Mouse (Mus musculus): ENCODE measurements around the gene Pik3ip1. TPM values are rescaled to one million over a fixed set of nuclear protein-coding genes. Genes with fewer than 3 reads are reported as not detected.

Pik3ip1 gene
- polyA plus RNA-seq, 1 experiment from 2014 or later = 25.5 TPM

- DNase-seq (ENCODE audit: low spot score) = no peak
- Histone ChIP-seq H3K4me3 (ENCODE audit: low read depth, low read length) (no peak overlapping the region), H3K27me3 (replicated peaks; ENCODE audit: insufficient read depth, low read length) (no peaks in the 10 kb centered on the region), H3K4me2 (replicated peaks; ENCODE audit: low read depth, low read length) (no peak overlapping the region), H3K9me3 (ENCODE audit: low read length) (no peaks in the 10 kb centered on the region), H3K9ac (replicated peaks; ENCODE audit: low read depth) (no peak overlapping the region), H3K4me1 (ENCODE audit: insufficient read depth, low read depth, low read length) (peaks cover 25% of the 10 kb centered on the region; the same call in 1 of the 2 replicates), H3K36me3 (ENCODE audit: insufficient read depth, low read length) (no peaks in the 10 kb centered on the region), H3K27ac (ENCODE audit: low read length) (no peak overlapping the region)
- WGBS = 84% methylated on average over 11 of the region's 11 CpGs
- no peak for ATAC-seq
- TF ChIP-seq CTCF (IDR thresholded peaks at IDR 0.05) = no peak
- no peak for TF ChIP-seq EP300 (IDR thresholded peaks at IDR 0.05)
Observed at GRCm38 (mm10) chr11:3334141-3334710, 4.0 kb downstream of the Pik3ip1 start.

- Histone ChIP-seq H3K4me1 (ENCODE audit: insufficient read depth, low read depth, low read length) (peaks cover 25% of the 10 kb centered on the region; the same call in 1 of the 2 replicates), H3K9ac (replicated peaks; ENCODE audit: low read depth) (no peak overlapping the region), H3K27ac (ENCODE audit: low read length) (0 out of 2 replicates have a peak overlapping the region, but pooled peaks have one; percentile 47), H3K9me3 (ENCODE audit: low read length) (no peaks in the 10 kb centered on the region), H3K4me3 (ENCODE audit: low read depth, low read length) (no peak overlapping the region), H3K4me2 (replicated peaks; ENCODE audit: low read depth, low read length) (no peak overlapping the region), H3K36me3 (ENCODE audit: insufficient read depth, low read length) (no peaks in the 10 kb centered on the region), H3K27me3 (replicated peaks; ENCODE audit: insufficient read depth, low read length) (no peaks in the 10 kb centered on the region)
- ATAC-seq (no peak), DNase-seq (ENCODE audit: low spot score) (peak; percentile 34)
- WGBS = 27% methylated on average over 9 of the region's 9 CpGs
- TF ChIP-seq CTCF (IDR thresholded peaks at IDR 0.05) (no peak), EP300 (IDR thresholded peaks at IDR 0.05) (no peak)
Observed at GRCm38 (mm10) chr11:3334711-3335316, 4.6 kb downstream of the Pik3ip1 start.

- 0 out of 2 replicates have a peak overlapping the region, but pooled peaks have one; percentile 5 for H3K4me2 ChIP-seq (replicated peaks; ENCODE audit: low read depth, low read length)
- peaks cover 20% of the 10 kb centered on the region; the same call in 1 of the 2 replicates for H3K4me1 ChIP-seq (ENCODE audit: insufficient read depth, low read depth, low read length)
- DNase-seq (ENCODE audit: low spot score) (peak; percentile 64), ATAC-seq (peak; percentile 12; the same call in 1 of the 2 replicates)
- no peaks in the 10 kb centered on the region for H3K36me3 ChIP-seq (ENCODE audit: insufficient read depth, low read length)
- WGBS = 26% methylated on average over 11 of the region's 11 CpGs
- H3K9ac ChIP-seq (replicated peaks; ENCODE audit: low read depth) = no peak overlapping the region
- no peaks in the 10 kb centered on the region for H3K27me3 ChIP-seq (replicated peaks; ENCODE audit: insufficient read depth, low read length)
- H3K9me3 ChIP-seq (ENCODE audit: low read length) = no peaks in the 10 kb centered on the region
- peak overlapping the region; percentile 47; the same call in 1 of the 2 replicates for H3K27ac ChIP-seq (ENCODE audit: low read length)
- no peak overlapping the region for H3K4me3 ChIP-seq (ENCODE audit: low read depth, low read length)
- peak; percentile 93 for TF ChIP-seq EP300 (IDR thresholded peaks at IDR 0.05)
- no peak for TF ChIP-seq CTCF (IDR thresholded peaks at IDR 0.05)
Observed at GRCm38 (mm10) chr11:3335651-3336216, 5.5 kb downstream of the Pik3ip1 start.

- H3K4me1 ChIP-seq (ENCODE audit: insufficient read depth, low read depth, low read length) = peaks cover 16% of the 10 kb centered on the region; the same call in 1 of the 2 replicates
- H3K4me2 ChIP-seq (replicated peaks; ENCODE audit: low read depth, low read length) = no peak overlapping the region
- no peak overlapping the region for H3K27ac ChIP-seq (ENCODE audit: low read length)
- TF ChIP-seq CTCF (IDR thresholded peaks at IDR 0.05) (no peak), EP300 (IDR thresholded peaks at IDR 0.05) (no peak)
- H3K9me3 ChIP-seq (ENCODE audit: low read length) = no peaks in the 10 kb centered on the region
- H3K9ac ChIP-seq (replicated peaks; ENCODE audit: low read depth) = no peak overlapping the region
- H3K4me3 ChIP-seq (ENCODE audit: low read depth, low read length) = no peak overlapping the region
- DNase-seq (ENCODE audit: low spot score) (no peak), ATAC-seq (no peak)
- H3K27me3 ChIP-seq (replicated peaks; ENCODE audit: insufficient read depth, low read length) = no peaks in the 10 kb centered on the region
- no peaks in the 10 kb centered on the region for H3K36me3 ChIP-seq (ENCODE audit: insufficient read depth, low read length)
- 70% methylated on average over 3 of the region's 3 CpGs for WGBS
Observed at GRCm38 (mm10) chr11:3336602-3337001, 6.4 kb downstream of the Pik3ip1 start.

GRCm38 (mm10) chr11:3337173-3337955, 7.2 kb downstream of the Pik3ip1 start:
- Histone ChIP-seq H3K4me3 (ENCODE audit: low read depth, low read length) (no peak overlapping the region), H3K27me3 (replicated peaks; ENCODE audit: insufficient read depth, low read length) (no peaks in the 10 kb centered on the region), H3K9me3 (ENCODE audit: low read length) (no peaks in the 10 kb centered on the region), H3K36me3 (ENCODE audit: insufficient read depth, low read length) (0 out of 2 replicates have a peak, but pooled peaks cover under 1% of the 10 kb centered on the region), H3K4me1 (ENCODE audit: insufficient read depth, low read depth, low read length) (peaks cover 13% of the 10 kb centered on the region; the same call in 1 of the 2 replicates), H3K9ac (replicated peaks; ENCODE audit: low read depth) (no peak overlapping the region), H3K27ac (ENCODE audit: low read length) (no peak overlapping the region), H3K4me2 (replicated peaks; ENCODE audit: low read depth, low read length) (no peak overlapping the region)
- TF ChIP-seq CTCF (IDR thresholded peaks at IDR 0.05) = no peak
- no peak for TF ChIP-seq EP300 (IDR thresholded peaks at IDR 0.05)
- WGBS = 15% methylated on average over 12 of the region's 12 CpGs
- DNase-seq (ENCODE audit: low spot score) (peak; percentile 53), ATAC-seq (peak; percentile 46)

- DNase-seq (ENCODE audit: low spot score) (no peak), ATAC-seq (no peak)
- Histone ChIP-seq H3K27ac (ENCODE audit: low read length) (no peak overlapping the region), H3K9me3 (ENCODE audit: low read length) (no peaks in the 10 kb centered on the region), H3K4me1 (ENCODE audit: insufficient read depth, low read depth, low read length) (peaks cover 13% of the 10 kb centered on the region; the same call in 1 of the 2 replicates), H3K9ac (replicated peaks; ENCODE audit: low read depth) (no peak overlapping the region), H3K4me2 (replicated peaks; ENCODE audit: low read depth, low read length) (no peak overlapping the region), H3K4me3 (ENCODE audit: low read depth, low read length) (no peak overlapping the region), H3K27me3 (replicated peaks; ENCODE audit: insufficient read depth, low read length) (no peaks in the 10 kb centered on the region), H3K36me3 (ENCODE audit: insufficient read depth, low read length) (0 out of 2 replicates have a peak, but pooled peaks cover 4% of the 10 kb centered on the region)
- TF ChIP-seq EP300 (IDR thresholded peaks at IDR 0.05) (no peak), CTCF (IDR thresholded peaks at IDR 0.05) (no peak)
- 49% methylated on average over 5 of the region's 5 CpGs for WGBS
Observed at GRCm38 (mm10) chr11:3337961-3338360, 7.8 kb downstream of the Pik3ip1 start.

Data from lung, postnatal 0 days (tissue).